Mouse (Mus musculus) forebrain, embryonic 13.5 days (tissue): ENCODE measurements around the gene Gramd2. TPM values are rescaled to one million over a fixed set of nuclear protein-coding genes. Genes with fewer than 3 reads are reported as not detected.
A peak's percentile ranks its signal among the peaks of the same experiment; 100 is the strongest.

ENCODE experiments used
- ATAC-seq: fragments of 200-750 bp; cut with Nextera tagmentation; 2 replicates; pipeline ENCODE4 v1.8.0; 2017
- H3K27ac ChIP-seq: fragments of 300-500 bp; sonication (generic); 2 replicates; pipeline ENCODE4 v1.5.1; 2015; ENCODE audit warnings: inconsistent platforms, mild to moderate bottlenecking, moderate library complexity
- H3K27me3 ChIP-seq: fragments of 300-500 bp; sonication (generic); 2 replicates; pipeline ENCODE4 v1.6.1; 2015; ENCODE audit warnings: mild to moderate bottlenecking, inconsistent platforms
- H3K36me3 ChIP-seq: fragments of 300-500 bp; sonication (generic); 2 replicates; pipeline ENCODE4 v1.6.1; 2015; ENCODE audit warnings: mild to moderate bottlenecking, inconsistent platforms; ENCODE audit not compliant: poor library complexity, severe bottlenecking
- H3K4me1 ChIP-seq: fragments of 300-500 bp; sonication (generic); 2 replicates; pipeline ENCODE4 v1.6.1; 2015; ENCODE audit warnings: inconsistent platforms
- H3K4me2 ChIP-seq: fragments of 300-500 bp; sonication (generic); 2 replicates; pipeline ENCODE4 v1.6.1; 2015; ENCODE audit warnings: inconsistent platforms, mild to moderate bottlenecking, moderate library complexity
- H3K4me3 ChIP-seq: fragments of 300-500 bp; sonication (generic); 2 replicates; pipeline ENCODE4 v1.5.1; 2015; ENCODE audit warnings: mild to moderate bottlenecking, inconsistent platforms
- H3K9ac ChIP-seq: fragments of 300-500 bp; sonication (generic); 2 replicates; pipeline ENCODE4 v1.6.1; 2015; ENCODE audit warnings: mild to moderate bottlenecking, inconsistent platforms
- H3K9me3 ChIP-seq: fragments of 300-500 bp; sonication (generic); replicated peaks from 2 replicates; pipeline ENCODE4 v1.6.1; 2016; ENCODE audit warnings: inconsistent platforms
- WGBS: fragments of 180-500 bp; shearing (Covaris S2); methylation state at CpG from one replicate; pipeline ENCODE4 v1.1.7; 2015; 5-methylcytosine and 5-hydroxymethylcytosine counted together
- polyA plus RNA-seq: library from polyadenylated mRNA; unstranded; fragments of >200 nt; fragmentation: Nextera tagmentation; extraction: Ambion mirVana; gene quantifications from 2 replicates; pipeline ENCODE4 v1.2.1, GENCODE M21; 2015

Gene Gramd2
- polyA plus RNA-seq, 1 experiment from 2014 or later: 1.8 TPM

- H3K27me3 ChIP-seq: no peaks in the 10 kb centered on the region; the same call in 1 of the 2 replicates
- H3K4me3 ChIP-seq: no peak overlapping the region
- no peaks in the 10 kb centered on the region for H3K9me3 ChIP-seq
- no peak overlapping the region for H3K9ac ChIP-seq
- no peak overlapping the region for H3K4me2 ChIP-seq
- no peak overlapping the region for H3K27ac ChIP-seq
- 74% methylated on average over 7 of the region's 7 CpGs for WGBS
- H3K4me1 ChIP-seq: no peaks in the 10 kb centered on the region
- ATAC-seq: no peak
- H3K36me3 ChIP-seq: no peaks in the 10 kb centered on the region
Measured at GRCm38 (mm10) chr9:59701094-59701493, 21.1 kb downstream of the Gramd2 start.

- no peaks in the 10 kb centered on the region for H3K36me3 ChIP-seq
- no peak overlapping the region for H3K9ac ChIP-seq
- H3K4me2 ChIP-seq: no peak overlapping the region
- WGBS: 75% methylated on average over 6 of the region's 6 CpGs
- H3K27me3 ChIP-seq: no peaks in the 10 kb centered on the region
- H3K27ac ChIP-seq: no peak overlapping the region
- no peaks in the 10 kb centered on the region for H3K9me3 ChIP-seq
- no peak for ATAC-seq
- H3K4me1 ChIP-seq: no peaks in the 10 kb centered on the region
- no peak overlapping the region for H3K4me3 ChIP-seq
Measured at GRCm38 (mm10) chr9:59703099-59703498, 23.2 kb downstream of the Gramd2 start.

GRCm38 (mm10) chr9:59706850-59707825, 27.2 kb downstream of the Gramd2 start:
- no peak overlapping the region for H3K9ac ChIP-seq
- 72% methylated on average over 10 of the region's 10 CpGs for WGBS
- ATAC-seq: no peak
- no peak overlapping the region for H3K4me3 ChIP-seq
- no peak overlapping the region for H3K4me2 ChIP-seq
- H3K9me3 ChIP-seq: no peaks in the 10 kb centered on the region
- no peaks in the 10 kb centered on the region for H3K36me3 ChIP-seq
- H3K27ac ChIP-seq: no peak overlapping the region
- no peaks in the 10 kb centered on the region for H3K4me1 ChIP-seq
- no peaks in the 10 kb centered on the region for H3K27me3 ChIP-seq

GRCm38 (mm10) chr9:59709225-59709624, 29.3 kb downstream of the Gramd2 start:
- Histone ChIP-seq H3K36me3 (no peaks in the 10 kb centered on the region), H3K27ac (no peak overlapping the region), H3K4me1 (no peaks in the 10 kb centered on the region), H3K9me3 (no peaks in the 10 kb centered on the region), H3K4me2 (no peak overlapping the region), H3K27me3 (no peaks in the 10 kb centered on the region), H3K4me3 (no peak overlapping the region), H3K9ac (no peak overlapping the region)
- WGBS: 80% methylated on average over 3 of the region's 3 CpGs
- no peak for ATAC-seq

GRCm38 (mm10) chr9:59716275-59716898, 36.4 kb downstream of the Gramd2 start:
- Histone ChIP-seq H3K4me3 (no peak overlapping the region), H3K4me2 (no peak overlapping the region), H3K9me3 (no peaks in the 10 kb centered on the region), H3K27me3 (0 out of 2 replicates have a peak, but pooled peaks cover 2% of the 10 kb centered on the region), H3K36me3 (no peaks in the 10 kb centered on the region), H3K9ac (no peak overlapping the region), H3K27ac (no peak overlapping the region), H3K4me1 (no peaks in the 10 kb centered on the region)
- ATAC-seq: no peak
- WGBS: 74% methylated on average over 7 of the region's 7 CpGs

- Histone ChIP-seq H3K27me3 (peaks cover 7% of the 10 kb centered on the region; the same call in 1 of the 2 replicates), H3K4me1 (peaks cover 1% of the 10 kb centered on the region), H3K27ac (no peak overlapping the region), H3K9ac (no peak overlapping the region), H3K36me3 (no peaks in the 10 kb centered on the region), H3K4me2 (no peak overlapping the region), H3K9me3 (no peaks in the 10 kb centered on the region), H3K4me3 (no peak overlapping the region)
- ATAC-seq: no peak
- WGBS: 89% methylated on average over 4 of the region's 4 CpGs
Measured at GRCm38 (mm10) chr9:59718237-59718636, 38.3 kb downstream of the Gramd2 start.

- Histone ChIP-seq H3K9me3 (no peaks in the 10 kb centered on the region), H3K4me2 (no peak overlapping the region), H3K9ac (no peak overlapping the region), H3K4me3 (no peak overlapping the region), H3K27me3 (peaks cover 7% of the 10 kb centered on the region; the same call in 1 of the 2 replicates), H3K27ac (no peak overlapping the region), H3K4me1 (peaks cover 15% of the 10 kb centered on the region), H3K36me3 (no peaks in the 10 kb centered on the region)
- WGBS: 90% methylated on average over 5 of the region's 5 CpGs
- no peak for ATAC-seq
Measured at GRCm38 (mm10) chr9:59721144-59721543, 41.2 kb downstream of the Gramd2 start.

- H3K27me3 ChIP-seq: peaks cover 7% of the 10 kb centered on the region; the same call in 1 of the 2 replicates
- peak overlapping the region; percentile 47 for H3K4me2 ChIP-seq
- H3K9me3 ChIP-seq: no peaks in the 10 kb centered on the region
- no peaks in the 10 kb centered on the region for H3K36me3 ChIP-seq
- no peak overlapping the region for H3K9ac ChIP-seq
- peaks cover 15% of the 10 kb centered on the region for H3K4me1 ChIP-seq
- WGBS: 25% methylated on average over 10 of the region's 10 CpGs
- H3K27ac ChIP-seq: peak overlapping the region; percentile 20; the same call in 1 of the 2 replicates
- peak; percentile 62 for ATAC-seq
- no peak overlapping the region for H3K4me3 ChIP-seq
Measured at GRCm38 (mm10) chr9:59723096-59723657, 43.2 kb downstream of the Gramd2 start.

GRCm38 (mm10) chr9:59723791-59724442, 44.0 kb downstream of the Gramd2 start:
- no peaks in the 10 kb centered on the region for H3K36me3 ChIP-seq
- H3K4me2 ChIP-seq: no peak overlapping the region; the same call in 1 of the 2 replicates
- H3K9ac ChIP-seq: no peak overlapping the region
- H3K9me3 ChIP-seq: no peaks in the 10 kb centered on the region
- 44% methylated on average over 8 of the region's 8 CpGs for WGBS
- H3K4me3 ChIP-seq: no peak overlapping the region
- H3K27me3 ChIP-seq: peaks cover 6% of the 10 kb centered on the region; the same call in 1 of the 2 replicates
- H3K4me1 ChIP-seq: peaks cover 15% of the 10 kb centered on the region
- peak; percentile 55 for ATAC-seq
- peak overlapping the region; percentile 20; the same call in 1 of the 2 replicates for H3K27ac ChIP-seq

- H3K9me3 ChIP-seq: no peaks in the 10 kb centered on the region
- H3K4me3 ChIP-seq: no peak overlapping the region
- H3K9ac ChIP-seq: no peak overlapping the region
- H3K4me2 ChIP-seq: no peak overlapping the region
- 94% methylated on average over 10 of the region's 10 CpGs for WGBS
- H3K27me3 ChIP-seq: peaks cover 6% of the 10 kb centered on the region; the same call in 1 of the 2 replicates
- no peak for ATAC-seq
- H3K4me1 ChIP-seq: peaks cover 15% of the 10 kb centered on the region
- H3K27ac ChIP-seq: no peak overlapping the region
- H3K36me3 ChIP-seq: no peaks in the 10 kb centered on the region
Measured at GRCm38 (mm10) chr9:59725515-59725914, 45.6 kb downstream of the Gramd2 start.

GRCm38 (mm10) chr9:59727569-59728286, 47.8 kb downstream of the Gramd2 start:
- H3K27me3 ChIP-seq: no peaks in the 10 kb centered on the region
- ATAC-seq: no peak
- H3K4me3 ChIP-seq: no peak overlapping the region
- no peak overlapping the region for H3K9ac ChIP-seq
- H3K4me1 ChIP-seq: peaks cover 15% of the 10 kb centered on the region
- no peak overlapping the region for H3K4me2 ChIP-seq
- 90% methylated on average over 11 of the region's 11 CpGs for WGBS
- no peak overlapping the region for H3K27ac ChIP-seq
- H3K36me3 ChIP-seq: no peaks in the 10 kb centered on the region
- H3K9me3 ChIP-seq: no peaks in the 10 kb centered on the region
